Mouse (Mus musculus) heart, postnatal 0 days (tissue): ENCODE results near the gene Cldn34c4. TPM values are rescaled to one million over a fixed set of nuclear protein-coding genes. Genes with fewer than 3 reads are reported as not detected.

Source experiments
- ATAC-seq: fragments of 200-750 bp; cut with Nextera tagmentation; 2 replicates; pipeline ENCODE4 v1.8.0; 2017; ENCODE audit warnings: low read depth, moderate number of reproducible peaks, moderate library complexity; ENCODE audit not compliant: insufficient read depth
- DNase-seq: peaks from one replicate; pipeline ENCODE4 v3.0.0-alpha.2; 2016; ENCODE audit warnings: low spot score
- H3K27ac ChIP-seq: fragments of 300-500 bp; sonication (generic); 2 replicates; pipeline ENCODE4 v1.5.1; 2014; ENCODE audit warnings: low read depth, mild to moderate bottlenecking
- H3K27me3 ChIP-seq: fragments of 300-500 bp; sonication (generic); 2 replicates; pipeline ENCODE4 v1.6.1; 2014; ENCODE audit warnings: low read length, mixed read lengths; ENCODE audit not compliant: control insufficient read depth, insufficient read depth
- H3K36me3 ChIP-seq: fragments of 300-500 bp; sonication (generic); replicated peaks from 2 replicates; pipeline ENCODE4 v1.6.1; 2014; ENCODE audit warnings: low read length, mixed read lengths; ENCODE audit not compliant: control insufficient read depth, insufficient read depth
- H3K4me1 ChIP-seq: fragments of 300-500 bp; sonication (generic); 2 replicates; pipeline ENCODE4 v1.6.1; 2014; ENCODE audit warnings: antibody characterized with exemption; ENCODE audit not compliant: control insufficient read depth, insufficient read depth
- H3K4me2 ChIP-seq: fragments of 300-500 bp; sonication (generic); 2 replicates; pipeline ENCODE4 v1.6.1; 2014; ENCODE audit warnings: low read depth, mild to moderate bottlenecking, low read length, moderate library complexity
- H3K4me3 ChIP-seq: fragments of 300-500 bp; sonication (generic); 2 replicates; pipeline ENCODE4 v1.5.1; 2014; ENCODE audit warnings: low read depth, low read length
- H3K9ac ChIP-seq: fragments of 300-500 bp; sonication (generic); replicated peaks from 2 replicates; pipeline ENCODE4 v1.6.1; 2014; ENCODE audit warnings: low read depth, low read length, mixed read lengths
- H3K9me3 ChIP-seq: fragments of 300-500 bp; sonication (generic); replicated peaks from 2 replicates; pipeline ENCODE4 v1.6.1; 2016; ENCODE audit warnings: low read length; ENCODE audit not compliant: control insufficient read depth
- CTCF ChIP-seq: IDR thresholded peaks from 2 replicates; pipeline ENCODE4 v1.5.1; 2016; ENCODE audit warnings: antibody characterized with exemption, control low read depth, low read depth
- EP300 ChIP-seq: IDR thresholded peaks from 2 replicates; pipeline ENCODE4 v1.6.1; 2016; ENCODE audit warnings: antibody characterized with exemption, low read depth
- WGBS: fragments of 180-500 bp; shearing (Covaris S2); extraction: QIAGEN DNeasy Blood & Tissue Kit; methylation state at CpG from one replicate; pipeline ENCODE4 v1.1.7; 2014; 5-methylcytosine and 5-hydroxymethylcytosine counted together
- polyA plus RNA-seq: library from polyadenylated mRNA; unstranded; fragments of >200 nt; fragmentation: Nextera tagmentation; extraction: Ambion mirVana; gene quantifications from 2 replicates; pipeline ENCODE4 v1.2.1, GENCODE M21; 2015
- total RNA-seq: library from RNA; depleted of rRNA; stranded (reverse); fragments of >200 nt; gene quantifications from 2 replicates; pipeline ENCODE4 v1.2.3, GENCODE M21; 2014; ENCODE audit warnings: low replicate concordance; rRNA removed

The Cldn34c4 gene
- not detected in 2 replicates for total RNA-seq
- polyA plus RNA-seq, result not detected in 2 replicates

GRCm38 (mm10) chrX:127736454-127736853 lies at the start of gene Cldn34c4:
Gene Cldn34c4 (minus strand): TSS chrX:127736554.
- DNase-seq (no peak), ATAC-seq (no peak)
- H3K9me3 ChIP-seq, result no peaks in the 10 kb centered on the region
- no peaks in the 10 kb centered on the region for H3K4me1 ChIP-seq
- H3K27me3 ChIP-seq, result no peaks in the 10 kb centered on the region
- no peak within 1 kb of the TSS for H3K9ac ChIP-seq
- H3K4me3 ChIP-seq, result no peak within 1 kb of the TSS
- no peak within 1 kb of the TSS for H3K4me2 ChIP-seq
- H3K27ac ChIP-seq, result no peak within 1 kb of the TSS
- WGBS, result 38% methylated on average over 2 of the region's 2 CpGs
- TF ChIP-seq CTCF, result no peak
- TF ChIP-seq EP300, result no peak
- no peaks in the 10 kb centered on the region for H3K36me3 ChIP-seq

GRCm38 (mm10) chrX:127747062-127747461 lies 10.7 kb upstream of the Cldn34c4 start:
- no peaks in the 10 kb centered on the region for H3K36me3 ChIP-seq
- H3K9ac ChIP-seq, result no peak overlapping the region
- H3K27me3 ChIP-seq, result no peaks in the 10 kb centered on the region
- H3K4me2 ChIP-seq, result no peak overlapping the region
- no peak for ATAC-seq
- H3K4me1 ChIP-seq, result no peaks in the 10 kb centered on the region
- no peak for DNase-seq
- H3K27ac ChIP-seq, result no peak overlapping the region
- no peak overlapping the region for H3K4me3 ChIP-seq
- TF ChIP-seq EP300 (no peak), CTCF (no peak)
- H3K9me3 ChIP-seq, result no peaks in the 10 kb centered on the region
- WGBS, result 56% methylated on average over 4 of the region's 4 CpGs
